Mouse (Mus musculus) telencephalon, adult 2 months (tissue): ENCODE results near the gene Hcst.

Source experiments
- DNase-seq: peaks from one replicate; pipeline ENCODE4 v3.0.0-alpha.2; 2011; ENCODE audit warnings: low read depth, low spot score

The Hcst gene

GRCm38 (mm10) chr7:30419561-30420499, at the start of gene Hcst:
Hcst (minus strand) TSS chr7:30419854.
- DNase-seq = no peak

- no peak for DNase-seq
Observed at GRCm38 (mm10) chr7:30464816-30465300, 45.2 kb upstream of the Hcst start.

- no peak for DNase-seq
Observed at GRCm38 (mm10) chr7:30463996-30464395, 44.3 kb upstream of the Hcst start.

GRCm38 (mm10) chr7:30463568-30463967, 43.9 kb upstream of the Hcst start:
- DNase-seq = no peak

GRCm38 (mm10) chr7:30459484-30459883, 39.8 kb upstream of the Hcst start:
- no peak for DNase-seq

- no peak for DNase-seq
Observed at GRCm38 (mm10) chr7:30457629-30458330, 38.1 kb upstream of the Hcst start, which contains the start of the genes Kirrel2 and Nphs1. Kirrel2 (minus strand) TSS chr7:30457690. Nphs1 (plus strand) TSS chr7:30458315.

- DNase-seq = no peak
Observed at GRCm38 (mm10) chr7:30456911-30457628, 37.4 kb upstream of the Hcst start.

GRCm38 (mm10) chr7:30456487-30456886, 36.8 kb upstream of the Hcst start:
- no peak for DNase-seq

- DNase-seq = no peak
Observed at GRCm38 (mm10) chr7:30454259-30454658, 34.6 kb upstream of the Hcst start.

- DNase-seq = no peak
Observed at GRCm38 (mm10) chr7:30453766-30454165, 34.1 kb upstream of the Hcst start.

GRCm38 (mm10) chr7:30453327-30453726, 33.7 kb upstream of the Hcst start:
- no peak for DNase-seq

GRCm38 (mm10) chr7:30450241-30450640, 30.6 kb upstream of the Hcst start:
- DNase-seq = no peak

- DNase-seq = no peak
Observed at GRCm38 (mm10) chr7:30444971-30445751, 25.5 kb upstream of the Hcst start, which contains the start of gene Aplp1. Aplp1 (minus strand) TSS chr7:30445535.

- DNase-seq = peak; percentile 84
Observed at GRCm38 (mm10) chr7:30444154-30444970, 24.7 kb upstream of the Hcst start.

- no peak for DNase-seq
Observed at GRCm38 (mm10) chr7:30443696-30444095, 24.0 kb upstream of the Hcst start.

- no peak for DNase-seq
Observed at GRCm38 (mm10) chr7:30440697-30441096, 21.0 kb upstream of the Hcst start.

- no peak for DNase-seq
Observed at GRCm38 (mm10) chr7:30439734-30440133, 20.1 kb upstream of the Hcst start.

GRCm38 (mm10) chr7:30436879-30437278, 17.2 kb upstream of the Hcst start:
- no peak for DNase-seq

GRCm38 (mm10) chr7:30435156-30435555, 15.5 kb upstream of the Hcst start:
- DNase-seq = no peak

- DNase-seq = no peak
Observed at GRCm38 (mm10) chr7:30434701-30435100, 15.0 kb upstream of the Hcst start.
